Mouse (Mus musculus): ENCODE results near the gene Il1r1. TPM values are rescaled to one million over a fixed set of nuclear protein-coding genes. Genes with fewer than 3 reads are reported as not detected.

The Il1r1 gene
- total RNA-seq (2021): 1 to 10 TPM; 2.4 to 3.1 TPM

DNA sequence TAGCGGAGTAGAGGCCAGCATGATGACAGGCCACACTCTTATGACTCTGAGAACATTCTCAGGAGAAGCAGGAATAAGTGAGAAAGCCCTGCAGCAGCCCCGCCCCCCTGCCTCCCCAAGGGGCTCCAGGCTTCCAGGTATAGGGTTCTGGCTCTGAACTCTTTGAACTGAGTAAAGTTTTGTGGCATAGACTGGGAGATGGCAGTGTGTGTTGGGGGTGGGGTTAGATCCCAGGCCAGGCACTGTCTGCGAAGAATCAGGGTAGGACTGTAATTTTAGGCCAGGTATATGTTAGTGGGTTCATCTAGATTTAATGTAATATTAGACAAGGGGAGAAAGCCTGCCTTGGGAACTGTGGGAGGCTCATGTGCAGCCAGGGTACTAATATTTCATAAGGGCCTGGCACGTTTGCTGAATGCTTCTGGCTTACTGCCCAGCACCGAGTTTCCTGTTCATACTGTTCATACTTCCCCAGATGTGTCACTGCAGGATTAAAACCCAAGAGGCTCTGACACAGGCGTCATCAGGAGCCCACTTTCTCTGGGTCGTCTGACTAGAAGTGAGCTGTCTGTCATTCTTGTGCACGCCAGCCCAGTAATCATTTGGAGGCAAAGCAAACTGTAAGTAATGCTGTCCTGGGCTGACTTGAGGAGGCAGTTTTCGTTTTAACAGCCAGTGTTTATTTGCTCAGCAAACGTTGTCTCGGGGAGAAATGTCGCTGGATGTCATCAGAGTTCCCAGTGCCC lies at the start of gene Il1r1:
Gene Il1r1 (plus strand): TSS at position 542 of the 746 bp plus-strand sequence.
- DNase-seq (ENCODE audit: extremely low spot score in 1 of 2, low spot score in 2 of 2): peak in 1 of 2 experiments; percentile 74
- intact Hi-C loops (cut with DNase I): no loop called here

DNA sequence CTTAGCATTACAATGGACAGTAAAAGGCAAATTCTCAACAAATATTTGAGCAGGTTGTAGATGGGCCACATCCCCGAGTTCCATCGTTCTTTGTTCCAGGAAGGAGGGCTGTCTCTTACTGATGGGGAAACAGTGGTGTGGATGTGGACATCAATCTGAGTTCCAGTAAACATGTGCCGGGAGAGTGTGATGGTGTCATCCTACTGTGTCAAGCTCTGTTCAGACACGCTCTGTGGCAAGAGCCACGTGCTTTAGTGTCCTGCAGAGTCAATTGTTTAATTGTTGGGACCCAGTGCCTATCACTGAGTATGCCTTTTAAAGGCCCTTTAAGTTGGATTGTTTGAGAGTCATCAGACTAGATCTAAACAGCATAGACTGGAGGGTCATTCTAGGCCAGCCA lies 49.8 kb upstream of the Il1r1 start:
- DNase-seq (ENCODE audit: extremely low spot score in 1 of 2, low spot score in 2 of 2): no peak
- intact Hi-C loops (cut with DNase I): no loop called here

DNA sequence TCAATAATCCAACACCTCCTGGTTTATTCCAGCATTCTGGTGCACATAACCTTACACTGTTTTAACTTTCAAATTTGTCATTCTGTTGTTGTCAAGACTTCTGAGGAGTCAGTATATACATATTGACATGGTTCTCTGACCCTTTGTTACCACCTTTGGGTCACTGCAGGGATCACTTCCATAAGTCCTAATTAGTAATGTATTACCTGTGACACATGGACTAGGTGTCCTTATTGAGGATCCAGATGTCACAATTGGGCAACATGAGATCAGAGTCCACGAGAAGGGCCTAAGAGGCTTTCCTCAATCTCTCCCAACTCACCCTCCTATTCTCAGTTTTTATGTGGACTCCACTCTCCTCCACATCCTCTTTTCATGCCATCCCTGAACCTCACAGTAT lies 49.1 kb upstream of the Il1r1 start:
- no peak for DNase-seq (ENCODE audit: extremely low spot score in 1 of 2, low spot score in 2 of 2)
- intact Hi-C loops (cut with DNase I): no loop called here

DNA sequence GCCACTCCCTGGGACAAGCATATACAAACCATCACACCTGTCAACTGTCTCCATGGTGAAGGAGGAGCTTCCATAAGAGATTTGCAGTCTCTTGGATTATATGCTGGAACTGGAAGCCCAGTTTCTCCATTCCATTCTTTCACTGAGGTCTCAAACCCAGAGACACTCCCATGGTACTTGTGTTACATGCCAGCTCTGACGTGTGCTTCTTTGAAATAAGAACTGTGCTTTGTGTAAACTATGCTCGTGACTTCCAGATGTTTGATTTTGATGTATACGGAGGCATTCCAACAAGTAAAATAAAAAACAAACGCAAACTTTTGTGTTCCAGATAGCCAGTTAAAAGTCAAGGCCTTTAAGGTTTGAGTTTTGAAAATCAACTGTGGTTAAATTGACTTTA lies 45.8 kb upstream of the Il1r1 start:
- intact Hi-C loops (cut with DNase I): no loop called here

DNA sequence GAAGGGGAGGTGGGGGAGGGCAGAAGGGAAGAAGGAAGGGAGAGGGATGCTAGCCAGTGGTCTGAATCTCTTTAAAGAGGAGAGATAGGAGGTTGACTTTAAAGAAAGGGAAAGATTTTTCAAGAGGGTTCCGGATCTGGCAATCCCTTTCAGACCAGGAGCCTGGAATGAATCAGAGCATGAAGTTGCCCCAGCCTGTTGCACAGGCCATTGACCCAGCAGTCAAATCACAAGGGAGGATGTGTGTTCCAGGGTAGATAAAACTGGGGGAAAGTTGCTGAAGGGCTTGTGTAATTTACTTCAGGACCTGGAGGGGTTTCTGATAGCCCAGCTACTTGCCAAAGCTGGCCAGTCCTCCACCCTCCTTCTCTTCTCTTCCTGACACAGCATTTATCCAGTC lies 45.4 kb upstream of the Il1r1 start:
- no peak for DNase-seq (ENCODE audit: extremely low spot score in 1 of 2, low spot score in 2 of 2)
- intact Hi-C loops (cut with DNase I): no loop called here

More for the DNA sequence above, 45.8 kb upstream of the Il1r1 start:
- DNase-seq (ENCODE audit: extremely low spot score in 1 of 2, low spot score in 2 of 2): no peak

DNA sequence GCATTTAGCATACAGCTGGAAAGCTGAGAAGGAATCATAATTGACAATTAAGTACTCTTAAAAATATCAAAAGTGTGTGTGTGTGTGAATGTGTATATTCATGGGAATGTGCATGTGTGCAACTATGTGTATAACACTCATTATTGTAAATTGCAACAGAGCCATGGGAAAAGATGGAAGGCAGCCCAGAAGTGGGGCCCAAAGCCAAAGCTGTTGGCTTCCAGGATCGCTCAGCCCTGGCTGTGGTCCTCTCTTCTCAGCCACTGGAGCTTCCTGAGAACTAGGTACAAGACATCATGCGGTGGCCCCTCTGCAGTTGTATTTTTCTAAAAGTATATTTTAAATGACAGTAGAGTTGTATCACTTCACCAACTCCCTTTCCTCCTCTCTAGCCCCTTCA lies 44.0 kb upstream of the Il1r1 start:
- intact Hi-C loops (cut with DNase I): no loop called here
- no peak for DNase-seq (ENCODE audit: extremely low spot score in 1 of 2, low spot score in 2 of 2)

DNA sequence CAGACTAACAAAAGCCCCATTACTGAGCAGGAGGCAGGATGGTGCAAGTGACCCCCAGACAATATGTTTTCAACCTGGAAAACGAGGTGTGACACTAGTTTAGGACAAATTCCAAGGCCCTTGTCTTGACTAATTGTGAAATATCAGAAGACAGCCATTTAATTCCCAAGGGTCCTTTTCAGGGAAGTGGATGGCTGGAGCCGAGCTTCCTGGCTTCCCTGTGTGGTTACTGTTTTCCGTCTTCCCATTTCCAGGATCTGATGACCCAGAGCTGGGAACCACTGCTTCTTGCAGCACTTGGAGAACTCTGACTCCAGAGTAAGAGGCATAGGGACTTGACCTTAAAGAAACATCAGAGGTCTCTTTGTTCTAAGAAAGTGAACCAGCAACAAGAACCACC lies 43.2 kb upstream of the Il1r1 start:
- DNase-seq (ENCODE audit: extremely low spot score in 1 of 2, low spot score in 2 of 2): no peak
- intact Hi-C loops (cut with DNase I): no loop called here

DNA sequence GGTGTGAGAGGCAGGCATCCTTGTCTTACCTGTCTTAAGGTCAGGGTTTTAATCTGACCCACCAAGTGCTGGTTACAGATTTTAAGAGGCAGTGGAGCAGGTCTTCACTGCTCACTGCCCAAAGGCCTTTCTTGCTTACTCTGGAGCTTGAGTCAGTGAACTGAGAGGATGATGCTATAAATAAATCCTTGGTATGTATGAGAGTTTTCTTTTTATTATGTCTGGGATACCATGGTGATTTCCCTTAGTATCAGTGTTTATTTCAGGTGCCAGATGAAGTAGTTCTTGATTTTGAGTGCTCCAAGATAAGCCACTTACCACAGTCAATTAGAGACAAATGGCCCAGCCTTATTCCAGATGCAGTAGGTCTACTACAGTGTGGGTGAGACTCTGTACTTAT lies 41.5 kb upstream of the Il1r1 start:
- no peak for DNase-seq (ENCODE audit: extremely low spot score in 1 of 2, low spot score in 2 of 2)
- intact Hi-C loops (cut with DNase I): no loop called here

DNA sequence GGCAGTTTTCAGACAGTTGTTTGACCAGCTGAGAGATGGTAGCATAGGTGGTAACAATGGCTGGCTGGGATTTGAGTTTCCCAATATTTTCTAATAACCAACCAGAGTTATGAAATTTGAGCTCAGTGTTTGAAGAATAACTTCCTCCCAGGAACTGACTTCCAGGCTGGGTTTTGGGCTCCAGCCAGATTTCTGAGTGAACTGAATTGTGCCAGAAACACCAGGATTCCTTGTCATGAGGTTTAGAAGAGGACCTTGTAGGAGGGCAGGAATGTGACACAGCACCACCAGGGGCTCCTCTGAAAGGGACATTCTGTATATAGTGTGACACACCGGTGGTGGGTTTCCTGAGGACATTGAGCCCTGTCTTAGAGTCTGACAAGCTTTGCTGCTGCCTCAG lies 36.9 kb upstream of the Il1r1 start:
- peak in 1 of 2 experiments; percentile 75 for DNase-seq (ENCODE audit: extremely low spot score in 1 of 2, low spot score in 2 of 2)
- intact Hi-C loops (cut with DNase I): no loop called here

DNA sequence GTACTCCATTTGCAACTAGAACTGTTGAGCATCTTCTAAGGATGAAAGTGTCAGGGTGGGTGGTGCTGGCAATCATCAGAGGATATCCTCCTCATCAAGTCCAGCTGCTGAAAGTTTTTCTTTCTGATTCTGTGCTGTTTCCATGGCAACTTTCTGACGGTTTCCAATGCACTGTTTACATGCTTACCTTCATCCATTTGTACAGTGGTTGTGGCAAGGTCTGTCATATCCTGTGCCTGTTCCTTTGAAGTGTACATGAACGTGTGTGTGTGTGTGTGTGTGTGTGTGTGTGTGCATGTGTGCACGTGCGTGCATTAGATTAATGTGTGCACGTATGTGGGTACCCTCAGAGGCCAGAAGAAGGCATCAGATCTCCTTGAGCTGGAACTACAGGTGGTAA lies 34.9 kb upstream of the Il1r1 start:
- intact Hi-C loops (cut with DNase I): no loop called here
- DNase-seq (ENCODE audit: extremely low spot score in 1 of 2, low spot score in 2 of 2): peak in 1 of 2 experiments; percentile 17

DNA sequence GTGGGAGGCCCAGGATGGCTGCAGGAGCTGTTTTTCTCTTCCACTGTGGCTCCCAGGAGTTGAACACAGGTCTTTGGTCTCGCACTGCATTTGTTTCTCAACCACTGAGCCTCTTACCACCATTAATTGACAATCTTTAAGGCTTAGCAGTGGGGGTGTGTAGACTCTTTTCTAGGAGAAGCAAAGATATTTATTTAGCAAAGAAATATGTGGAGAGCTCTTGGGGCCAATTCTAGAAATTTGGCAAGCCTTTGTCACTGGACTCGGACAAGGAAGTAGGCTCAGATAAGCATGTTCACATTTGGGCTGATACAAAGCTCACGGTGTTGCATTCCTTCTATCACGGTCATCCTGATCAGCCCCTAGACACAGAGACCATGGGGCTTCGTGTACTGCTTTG lies 34.0 kb upstream of the Il1r1 start:
- intact Hi-C loops (cut with DNase I): no loop called here
- DNase-seq (ENCODE audit: extremely low spot score in 1 of 2, low spot score in 2 of 2): no peak

DNA sequence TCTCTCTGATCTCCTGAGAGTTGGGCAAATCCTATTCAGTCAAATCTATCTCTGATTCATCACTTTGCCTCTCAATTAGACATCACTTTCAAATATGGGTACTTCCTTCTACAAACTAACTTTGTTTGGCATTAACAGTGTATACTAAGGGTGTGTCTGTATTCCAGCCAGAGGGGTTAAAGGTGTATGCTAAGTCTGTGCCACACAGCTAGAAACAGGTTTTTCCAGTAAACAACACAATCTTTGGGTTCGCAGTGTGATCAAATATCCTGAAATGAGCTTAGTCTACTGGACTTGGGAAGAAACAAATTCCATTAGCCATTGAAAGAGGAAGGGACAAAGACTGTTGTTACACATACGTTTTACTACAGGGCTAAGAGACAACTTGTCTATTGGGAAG lies 30.6 kb upstream of the Il1r1 start:
- intact Hi-C loops (cut with DNase I): no loop called here
- DNase-seq (ENCODE audit: extremely low spot score in 1 of 2, low spot score in 2 of 2): no peak

DNA sequence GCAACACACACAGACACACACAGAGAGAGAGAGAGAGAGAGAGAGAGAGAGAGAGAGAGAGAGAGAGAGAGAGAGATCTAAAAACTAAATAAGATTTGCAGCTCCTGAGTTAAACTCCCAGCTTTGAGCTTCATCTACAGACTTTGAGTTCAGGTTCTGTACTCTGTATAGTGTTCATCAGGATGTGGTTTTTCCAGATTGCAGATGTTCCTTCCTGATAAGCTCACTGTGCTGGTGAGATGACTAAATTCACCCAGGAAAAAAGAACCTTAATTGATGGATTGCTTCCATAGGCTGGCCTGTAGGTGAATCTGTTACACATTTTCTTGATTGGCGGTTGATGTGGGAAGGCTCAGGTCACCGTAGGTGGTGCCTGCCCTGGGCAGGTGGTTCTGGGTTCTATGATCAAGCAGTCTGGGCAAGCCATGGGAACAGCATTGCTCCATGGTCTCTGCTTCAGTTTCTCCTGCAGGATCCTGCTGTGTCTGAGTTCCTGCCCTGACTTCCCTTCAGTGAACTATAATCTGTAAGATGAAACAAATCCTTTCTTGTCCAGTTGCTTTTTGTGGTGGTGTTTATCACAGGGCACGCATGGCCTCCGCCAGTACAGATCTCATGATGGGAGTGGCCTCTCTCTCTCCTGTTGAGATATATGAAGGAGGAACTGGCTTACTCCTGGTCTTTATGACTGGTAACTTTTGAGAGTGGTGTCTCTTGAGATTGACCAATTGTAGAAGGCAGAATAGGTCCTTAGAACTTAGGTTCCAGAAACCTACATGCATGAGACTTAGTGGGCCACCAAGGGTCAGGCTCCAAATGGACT lies 11.3 kb upstream of the Il1r1 start:
- no peak for DNase-seq (ENCODE audit: extremely low spot score in 1 of 2, low spot score in 2 of 2)

DNA sequence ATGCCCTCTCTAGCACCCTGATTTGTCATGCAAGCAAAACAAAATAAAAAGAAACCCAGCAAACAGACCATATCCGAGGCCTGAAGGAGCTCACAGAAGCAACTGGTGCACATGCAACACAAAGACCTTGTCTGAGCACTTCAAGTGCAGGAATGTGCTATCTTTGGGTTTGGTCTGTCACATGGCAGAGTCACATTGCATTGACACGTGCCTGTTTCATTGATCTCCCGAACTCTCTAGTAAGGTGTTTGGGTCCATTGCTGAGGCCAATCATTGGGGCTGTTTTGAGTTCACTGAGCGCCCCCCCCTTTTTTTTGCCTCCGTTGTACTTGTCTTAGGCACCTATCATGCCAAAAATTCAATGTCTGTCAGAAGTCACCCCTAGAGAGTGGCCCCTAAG lies 7.4 kb upstream of the Il1r1 start:
- DNase-seq (ENCODE audit: extremely low spot score in 1 of 2, low spot score in 2 of 2): no peak
- intact Hi-C loops (cut with DNase I): no loop called here

More for the DNA sequence above, 11.3 kb upstream of the Il1r1 start:
- intact Hi-C loops (cut with DNase I): no loop called here

DNA sequence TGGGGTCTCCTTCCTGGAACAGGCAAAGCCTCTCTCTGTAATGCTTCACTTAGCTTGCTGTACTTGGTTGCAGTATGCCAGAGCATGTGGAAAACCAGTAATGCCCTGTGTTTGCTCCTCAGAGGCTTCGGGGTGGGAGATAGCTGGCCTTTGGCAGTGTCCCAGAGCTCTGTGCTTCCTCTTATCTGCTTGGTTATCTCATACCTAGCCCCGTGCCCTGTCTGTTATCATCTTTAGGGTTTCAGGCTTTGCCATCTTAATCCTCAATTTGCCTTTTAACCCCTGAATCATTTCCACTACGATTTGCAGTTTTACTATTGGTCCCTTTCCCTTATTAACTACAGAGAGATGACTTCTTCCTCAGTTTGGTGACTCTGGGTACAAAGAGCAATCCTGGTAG lies 6.3 kb upstream of the Il1r1 start:
- intact Hi-C loops (cut with DNase I): no loop called here
- no peak for DNase-seq (ENCODE audit: extremely low spot score in 1 of 2, low spot score in 2 of 2)

DNA sequence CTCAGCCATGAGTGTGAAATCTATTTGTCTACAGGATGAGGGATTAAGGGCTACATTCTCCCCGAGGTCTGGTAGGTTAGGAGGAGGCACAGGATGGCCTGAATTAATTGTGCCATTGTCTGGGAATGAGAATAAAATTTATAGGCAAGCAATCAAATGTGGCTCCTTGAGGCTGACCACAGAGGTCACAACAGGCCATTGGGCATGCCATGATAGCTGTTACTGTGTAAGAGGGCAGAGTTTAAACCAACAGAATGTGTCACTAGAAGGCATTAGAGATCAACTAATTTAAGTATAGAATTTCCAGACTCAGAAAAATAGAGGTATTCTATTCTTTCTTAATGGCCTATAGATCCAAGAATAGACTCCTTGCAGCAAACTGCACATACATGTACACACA lies 4.3 kb upstream of the Il1r1 start:
- DNase-seq (ENCODE audit: extremely low spot score in 1 of 2, low spot score in 2 of 2): no peak
- intact Hi-C loops (cut with DNase I): no loop called here

DNA sequence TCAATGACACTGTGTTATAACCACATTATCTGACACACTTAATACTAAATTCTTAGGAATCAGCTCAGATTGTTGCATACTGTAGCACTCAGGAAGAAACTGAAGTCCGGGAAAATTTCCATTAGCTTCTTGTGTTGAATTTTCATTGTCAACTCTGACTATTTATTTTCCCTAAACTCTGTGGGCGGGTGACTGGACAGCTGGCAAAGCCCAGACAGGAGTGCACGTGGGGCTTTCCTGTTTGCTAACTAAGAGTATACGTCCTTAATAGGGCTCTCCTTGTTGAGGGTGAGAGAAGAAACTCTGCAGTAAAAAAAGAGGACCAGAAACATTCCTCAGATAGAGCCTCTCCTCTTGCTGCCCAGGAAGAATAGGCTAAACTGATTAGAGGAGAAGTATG lies 3.0 kb upstream of the Il1r1 start:
- intact Hi-C loops (cut with DNase I): no loop called here
- DNase-seq (ENCODE audit: extremely low spot score in 1 of 2, low spot score in 2 of 2): no peak

DNA sequence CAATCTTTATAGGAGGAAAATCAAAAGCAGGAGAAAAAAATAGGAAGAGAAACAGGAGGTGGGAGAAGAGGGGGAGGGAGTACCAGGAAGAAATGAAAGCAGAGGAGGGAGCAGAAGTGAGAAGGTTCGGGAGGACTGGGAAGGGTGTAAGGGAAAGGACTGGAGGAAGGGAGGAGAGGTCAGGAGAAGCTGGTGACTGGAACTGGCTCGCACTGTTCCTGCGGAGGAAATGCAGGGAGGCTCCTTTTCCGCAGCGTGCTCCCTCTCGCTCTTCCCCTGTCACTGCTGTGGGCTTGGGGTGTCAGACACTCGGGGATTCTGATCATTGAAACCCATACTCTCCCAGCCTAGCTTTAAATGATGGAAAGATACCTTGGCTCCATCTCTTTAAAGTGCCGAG lies 2.2 kb upstream of the Il1r1 start:
- DNase-seq (ENCODE audit: extremely low spot score in 1 of 2, low spot score in 2 of 2): no peak
- intact Hi-C loops (cut with DNase I): no loop called here

DNA sequence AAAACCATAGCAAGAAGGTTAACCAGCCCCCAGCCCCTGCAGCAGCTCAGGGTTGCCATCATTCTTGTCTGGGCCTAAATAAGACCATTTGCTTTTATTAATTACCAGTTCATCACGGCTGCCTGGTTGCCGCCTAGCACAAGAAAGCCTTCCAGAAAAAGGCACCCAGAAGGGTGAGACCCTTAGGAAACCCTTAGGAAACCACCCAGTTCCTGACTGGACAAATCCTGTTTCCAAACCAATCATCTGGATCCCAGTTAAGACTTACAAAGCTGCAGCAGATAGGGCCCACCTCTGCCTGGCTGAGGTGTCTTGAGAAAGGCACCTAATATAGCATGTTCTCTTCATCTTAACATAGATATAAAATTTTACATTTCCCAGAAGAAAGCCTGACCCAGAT lies 1.3 kb upstream of the Il1r1 start:
- DNase-seq (ENCODE audit: extremely low spot score in 1 of 2, low spot score in 2 of 2): no peak
- intact Hi-C loops (cut with DNase I): no loop called here

DNA sequence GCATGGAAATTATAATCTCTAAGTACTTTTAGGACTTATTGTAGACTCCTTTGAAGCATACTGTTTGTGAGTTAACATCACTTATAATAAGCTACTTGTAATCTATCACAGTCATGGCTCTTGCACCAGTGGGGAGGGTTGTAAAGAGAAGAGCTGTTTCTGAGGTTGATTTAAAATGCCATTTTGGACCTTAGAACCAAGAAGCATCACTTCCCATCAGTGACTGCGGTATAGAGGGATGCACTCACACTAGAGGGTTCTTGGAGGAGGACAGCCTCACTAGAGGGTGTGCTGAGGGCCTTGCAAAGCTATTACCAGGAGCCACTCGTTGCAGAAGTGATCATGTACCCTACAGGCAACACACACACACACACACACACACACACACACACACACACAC lies 700 bp downstream of the Il1r1 start:
- no peak for DNase-seq (ENCODE audit: extremely low spot score in 1 of 2, low spot score in 2 of 2)
- intact Hi-C loops (cut with DNase I): no loop called here

Data from left cerebral cortex, postnatal 10 days (tissue).